Mouse (Mus musculus) G1E (cell line): Measurements from ENCODE around the gene Cblb.

ENCODE experiments used
- CTCF ChIP-seq: IDR thresholded peaks from 2 replicates; pipeline ENCODE4 v1.5.1; 2012; ENCODE audit warnings: low read depth, low read length, inconsistent platforms, mixed read lengths
- GATA1 ChIP-seq: IDR thresholded peaks from 2 replicates; pipeline ENCODE4 v1.6.1; 2012; ENCODE audit warnings: borderline replicate concordance, low read length, inconsistent platforms, mixed read lengths
- POLR2AphosphoS5 ChIP-seq: IDR thresholded peaks from 2 replicates; pipeline ENCODE4 v1.6.1; 2012; ENCODE audit warnings: low read depth, low read length, inconsistent platforms; ENCODE audit not compliant: insufficient replicate concordance
- TAL1 ChIP-seq: conservative IDR thresholded peaks from 2 replicates; pipeline ENCODE4 v1.6.1; 2012; ENCODE audit warnings: low read depth, low read length, inconsistent platforms, mixed read lengths

GRCm38 (mm10) chr16:52243421-52243973 is 212.5 kb downstream of the Cblb start:
- TF ChIP-seq CTCF (no peak), TAL1 (no peak), GATA1 (no peak), POLR2AphosphoS5 (no peak)
